Mouse (Mus musculus): ENCODE data around the gene Foxp1. TPM values are rescaled to one million over a fixed set of nuclear protein-coding genes. Genes with fewer than 3 reads are reported as not detected.

The Foxp1 gene
- total RNA-seq, 4 experiments from 2014 or later = 143 to 189 (median 162) TPM

GRCm38 (mm10) chr6:99264192-99265093 lies 258.1 kb downstream of the Foxp1 start:
- no peak for DNase-seq (ENCODE audit: low spot score in 2 of 2)

- DNase-seq (ENCODE audit: low spot score in 2 of 2) = no peak
These were observed 258.7 kb downstream of the Foxp1 start for GRCm38 (mm10) chr6:99263886-99264185.

- DNase-seq (ENCODE audit: low spot score in 2 of 2) = no peak
These were observed 259.2 kb downstream of the Foxp1 start for GRCm38 (mm10) chr6:99263061-99263885.

- DNase-seq (ENCODE audit: low spot score in 2 of 2) = no peak
These were observed 260.8 kb downstream of the Foxp1 start for GRCm38 (mm10) chr6:99261737-99262130.

- DNase-seq (ENCODE audit: low spot score in 2 of 2) = no peak
These were observed 261.4 kb downstream of the Foxp1 start for GRCm38 (mm10) chr6:99260941-99261736.

- no peak for DNase-seq (ENCODE audit: low spot score in 2 of 2)
These were observed 264.2 kb downstream of the Foxp1 start for GRCm38 (mm10) chr6:99258346-99258745.

- DNase-seq (ENCODE audit: low spot score in 2 of 2) = no peak
These were observed 264.8 kb downstream of the Foxp1 start for GRCm38 (mm10) chr6:99257676-99258075.

GRCm38 (mm10) chr6:99253331-99253730 lies 269.2 kb downstream of the Foxp1 start:
- no peak for DNase-seq (ENCODE audit: low spot score in 2 of 2)

- DNase-seq (ENCODE audit: low spot score in 2 of 2) = no peak
These were observed 269.7 kb downstream of the Foxp1 start for GRCm38 (mm10) chr6:99252816-99253215.

- DNase-seq (ENCODE audit: low spot score in 2 of 2) = no peak
These were observed 270.6 kb downstream of the Foxp1 start for GRCm38 (mm10) chr6:99251924-99252323.

- no peak for DNase-seq (ENCODE audit: low spot score in 2 of 2)
These were observed 271.3 kb downstream of the Foxp1 start for GRCm38 (mm10) chr6:99251222-99251621.

- no peak for DNase-seq (ENCODE audit: low spot score in 2 of 2)
These were observed 273.0 kb downstream of the Foxp1 start for GRCm38 (mm10) chr6:99249496-99250030.

- DNase-seq (ENCODE audit: low spot score in 2 of 2) = no peak
These were observed 274.1 kb downstream of the Foxp1 start for GRCm38 (mm10) chr6:99248396-99248795.

- DNase-seq (ENCODE audit: low spot score in 2 of 2) = no peak
These were observed 280.7 kb downstream of the Foxp1 start for GRCm38 (mm10) chr6:99241625-99242395.

- no peak for DNase-seq (ENCODE audit: low spot score in 2 of 2)
These were observed 281.8 kb downstream of the Foxp1 start for GRCm38 (mm10) chr6:99240764-99241163.

GRCm38 (mm10) chr6:99235588-99235987 lies 286.9 kb downstream of the Foxp1 start:
- peak in 1 of 2 experiments; percentile 14 for DNase-seq (ENCODE audit: low spot score in 2 of 2)

GRCm38 (mm10) chr6:99233411-99233810 lies 289.1 kb downstream of the Foxp1 start:
- DNase-seq (ENCODE audit: low spot score in 2 of 2) = no peak

- no peak for DNase-seq (ENCODE audit: low spot score in 2 of 2)
These were observed 294.1 kb downstream of the Foxp1 start for GRCm38 (mm10) chr6:99228336-99228870.

- no peak for DNase-seq (ENCODE audit: low spot score in 2 of 2)
These were observed 301.4 kb downstream of the Foxp1 start for GRCm38 (mm10) chr6:99221147-99221546.

GRCm38 (mm10) chr6:99220472-99220871 lies 302.0 kb downstream of the Foxp1 start:
- no peak for DNase-seq (ENCODE audit: low spot score in 2 of 2)

Measured in left cerebral cortex, adult 8-10 months (tissue).